Mouse (Mus musculus) T-cell, adult 2 months (primary cell): ENCODE data around the gene Mvp.

Experiments used
- DNase-seq: peaks from one replicate; pipeline ENCODE4 v3.0.0; 2022; ENCODE audit warnings: low spot score

Gene Mvp

DNA sequence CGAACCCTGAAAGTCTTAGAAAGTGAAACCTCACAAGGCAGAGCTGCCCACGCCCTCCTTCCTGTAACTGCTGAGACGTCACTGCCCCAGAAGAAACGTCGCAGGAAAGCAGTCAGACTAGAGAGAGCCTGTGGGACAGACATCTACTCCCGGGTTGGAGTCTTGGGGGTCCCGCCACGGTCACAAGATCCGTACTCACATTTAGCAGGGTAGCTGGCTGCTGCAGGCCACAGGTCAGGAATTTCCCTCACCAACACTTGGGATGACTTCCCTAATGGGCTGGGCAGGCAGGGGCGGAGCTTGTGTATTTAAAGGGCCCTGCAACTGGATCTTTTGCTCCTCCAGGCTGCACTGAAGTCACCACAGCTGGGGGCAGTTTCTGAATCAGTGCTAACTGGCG lies at the start of gene Mvp:
Gene Mvp, minus strand, starts transcription at position 302 of the 400 bp plus-strand sequence.
- peak; percentile 76 for DNase-seq

- peak; percentile 29 for DNase-seq
Observed at GRCm38 (mm10) chr7:127055026-127055585, 40.7 kb upstream of the Mvp start.

- DNase-seq = peak; percentile 76
Observed at GRCm38 (mm10) chr7:127041851-127042672, 27.6 kb upstream of the Mvp start, which contains the start of gene Kif22. Gene Kif22, minus strand, starts transcription at chr7:127042471.

- peak; percentile 49 for DNase-seq
Observed at GRCm38 (mm10) chr7:127031244-127031643, 16.8 kb upstream of the Mvp start.

GRCm38 (mm10) chr7:127030172-127030571 lies 15.8 kb upstream of the Mvp start:
- no peak for DNase-seq

DNA sequence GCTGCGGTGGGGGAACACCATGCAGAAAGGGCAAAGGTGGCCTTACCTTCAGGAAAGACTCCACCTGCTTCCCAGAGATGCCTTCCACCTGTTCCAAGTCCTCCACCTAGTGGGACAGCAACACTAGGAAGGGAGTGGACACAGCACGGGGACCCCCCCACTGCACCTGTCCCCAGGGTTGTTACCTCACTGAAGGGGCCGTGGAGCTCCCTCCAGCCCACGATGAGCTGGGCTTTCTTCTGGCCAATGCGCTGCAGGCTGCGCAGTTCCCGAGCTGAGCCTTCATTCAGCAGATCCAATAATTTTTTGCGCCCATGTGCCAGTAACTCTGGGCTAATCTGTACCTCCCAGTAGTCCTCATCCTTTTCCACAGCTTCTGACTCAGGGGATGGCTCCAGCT lies 13.5 kb upstream of the Mvp start:
- DNase-seq = no peak

DNA sequence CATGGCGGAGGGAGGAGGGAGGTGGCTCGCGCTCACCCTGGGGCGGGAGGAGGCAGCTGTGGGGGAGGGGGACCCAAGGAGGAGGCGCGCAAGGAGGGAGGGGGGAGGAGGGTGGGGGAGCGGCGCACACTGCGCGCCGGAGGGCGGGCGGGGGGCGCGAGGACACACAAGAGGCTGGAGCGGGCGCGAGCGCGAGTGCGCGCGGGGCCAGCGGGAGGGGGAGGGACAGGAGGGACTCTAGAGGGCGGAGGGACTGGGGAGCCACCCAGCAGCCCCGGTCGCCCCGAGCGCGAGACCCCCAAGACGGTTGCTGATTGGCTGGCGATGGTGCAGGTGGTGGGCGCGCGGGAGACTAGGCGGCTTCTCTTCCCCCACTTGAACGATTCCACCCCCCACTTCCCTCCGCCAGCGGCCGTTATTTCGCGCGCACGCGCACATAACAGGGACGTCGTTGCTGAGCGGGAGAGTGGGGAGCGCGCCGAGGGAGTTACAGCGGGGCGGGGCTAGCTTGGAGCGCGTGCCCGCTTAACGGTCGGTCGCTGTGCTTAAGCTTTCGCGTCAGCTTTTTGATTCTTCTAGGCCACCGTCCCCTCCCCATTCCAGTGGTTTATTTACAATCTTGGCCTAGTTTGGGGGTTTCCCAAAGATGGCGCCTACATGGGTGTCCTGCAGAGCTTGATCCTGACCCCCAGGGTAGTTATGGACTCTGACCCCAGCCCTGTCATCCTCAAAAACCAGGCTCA lies 12.7 kb upstream of the Mvp start, which contains the start of gene Maz:
Gene Maz, minus strand, starts transcription at position 54 of the 743 bp plus-strand sequence.
- DNase-seq = peak; percentile 99

DNA sequence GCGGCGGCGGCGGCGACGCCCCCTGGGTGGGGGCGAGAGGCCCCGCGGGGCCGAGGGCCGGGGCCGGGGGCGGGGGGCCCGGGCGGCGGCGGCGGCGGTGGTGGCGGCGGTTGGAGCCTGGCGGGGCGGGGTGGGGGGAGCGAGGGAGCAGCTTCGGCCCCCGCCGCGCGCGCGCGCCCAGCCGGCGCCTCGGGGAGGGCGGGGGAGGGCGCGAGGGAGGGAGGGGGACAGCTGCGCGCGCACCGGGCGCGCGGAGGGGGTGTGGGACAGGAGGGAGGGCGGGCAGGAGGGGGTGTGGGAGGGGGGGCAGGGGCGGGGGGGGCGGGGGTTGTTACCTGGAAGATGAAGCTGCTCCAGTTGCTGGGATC lies 12.2 kb upstream of the Mvp start:
- DNase-seq = no peak

- peak; percentile 54 for DNase-seq
Observed at GRCm38 (mm10) chr7:127026161-127026600, 11.8 kb upstream of the Mvp start.

DNA sequence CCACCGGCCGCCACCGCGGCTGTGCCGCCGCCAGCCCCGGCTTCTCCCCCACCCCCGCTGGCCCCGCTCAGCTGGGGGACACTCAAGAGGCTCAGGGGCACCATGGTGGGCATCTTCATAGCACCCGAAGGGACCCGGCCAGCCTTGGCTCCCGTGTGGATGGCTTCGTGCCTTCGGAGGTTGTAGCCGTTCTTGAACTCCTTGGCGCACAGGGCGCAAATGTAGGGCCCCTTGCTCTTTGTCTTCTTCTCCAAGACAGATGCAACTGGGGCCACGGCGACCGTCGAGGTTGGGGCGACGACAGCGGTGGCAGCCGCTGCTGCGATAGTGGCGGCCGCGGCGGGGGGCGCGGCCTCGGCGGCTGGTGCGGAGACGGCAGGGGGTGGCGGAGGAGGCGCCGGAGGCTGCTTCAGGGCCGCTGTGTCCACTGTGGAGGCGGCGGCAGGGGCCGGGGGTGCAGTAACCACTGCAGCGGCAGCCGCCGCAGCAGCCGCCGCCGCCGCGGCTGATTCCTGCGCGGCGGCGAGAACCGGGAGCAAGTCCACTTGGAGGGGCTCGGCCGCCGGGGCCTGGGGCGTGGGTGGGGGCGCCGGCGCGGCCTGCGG lies 11.2 kb upstream of the Mvp start:
- peak; percentile 49 for DNase-seq

- DNase-seq = peak; percentile 83
Observed at GRCm38 (mm10) chr7:127024755-127025555, 10.5 kb upstream of the Mvp start.

- DNase-seq = peak; percentile 68
Observed at GRCm38 (mm10) chr7:127023896-127024690, 9.7 kb upstream of the Mvp start.

DNA sequence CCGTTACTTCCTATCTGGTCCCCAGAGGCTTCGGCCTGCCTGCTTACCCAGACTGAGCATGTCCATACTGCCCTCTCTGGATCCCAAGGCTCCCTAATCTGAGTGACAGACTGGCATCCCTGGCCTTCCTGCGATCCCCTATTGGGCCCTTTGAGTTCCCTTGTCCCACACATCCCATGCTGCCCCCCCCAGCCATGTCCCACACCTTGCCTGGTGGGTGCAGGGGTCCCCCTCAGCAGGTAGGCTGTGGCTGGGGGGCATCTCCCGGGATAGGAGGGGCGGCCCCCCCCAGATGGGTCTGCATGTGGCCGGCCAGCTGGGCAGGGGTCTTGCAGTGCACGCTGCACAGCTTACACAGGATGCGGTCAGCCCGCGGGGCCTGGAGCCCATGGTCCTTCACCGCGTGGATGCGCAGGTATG lies 8.9 kb upstream of the Mvp start:
- DNase-seq = no peak

DNA sequence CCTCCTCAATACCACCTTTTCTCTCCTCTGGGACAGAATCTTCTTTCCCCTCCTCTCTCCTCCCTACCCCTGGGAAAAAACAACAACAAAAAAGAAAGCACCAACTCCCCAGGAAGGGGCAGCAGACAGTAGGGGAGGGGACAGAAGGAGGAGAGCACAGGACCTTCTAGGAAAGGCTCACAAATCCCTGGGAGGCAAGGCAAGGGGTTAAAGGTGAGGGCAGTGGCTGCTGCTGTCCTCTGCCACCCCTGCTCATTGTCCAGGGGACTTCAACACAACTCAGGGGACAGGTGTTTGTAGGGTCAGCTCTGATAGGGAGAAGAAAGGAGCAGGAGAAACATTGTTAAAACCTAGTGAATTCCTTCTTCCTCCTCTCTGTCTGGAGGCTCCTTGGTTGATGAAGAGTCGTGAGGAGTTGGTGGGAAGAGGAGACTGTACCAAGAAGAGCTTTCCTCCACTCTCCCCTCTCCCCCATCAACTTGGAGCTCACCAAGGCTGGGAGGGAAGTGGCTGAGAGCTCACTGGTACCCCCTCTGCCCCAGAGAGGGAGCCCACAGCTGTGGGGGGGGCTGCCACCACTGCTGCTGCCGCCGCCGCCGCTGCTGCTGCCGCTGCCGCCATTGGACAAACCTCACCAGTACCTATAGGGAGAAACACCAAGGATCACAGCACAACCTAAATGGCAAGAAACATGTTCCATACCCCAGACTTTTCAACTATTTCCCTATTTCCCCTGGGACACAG lies 8.3 kb upstream of the Mvp start:
- DNase-seq = no peak

DNA sequence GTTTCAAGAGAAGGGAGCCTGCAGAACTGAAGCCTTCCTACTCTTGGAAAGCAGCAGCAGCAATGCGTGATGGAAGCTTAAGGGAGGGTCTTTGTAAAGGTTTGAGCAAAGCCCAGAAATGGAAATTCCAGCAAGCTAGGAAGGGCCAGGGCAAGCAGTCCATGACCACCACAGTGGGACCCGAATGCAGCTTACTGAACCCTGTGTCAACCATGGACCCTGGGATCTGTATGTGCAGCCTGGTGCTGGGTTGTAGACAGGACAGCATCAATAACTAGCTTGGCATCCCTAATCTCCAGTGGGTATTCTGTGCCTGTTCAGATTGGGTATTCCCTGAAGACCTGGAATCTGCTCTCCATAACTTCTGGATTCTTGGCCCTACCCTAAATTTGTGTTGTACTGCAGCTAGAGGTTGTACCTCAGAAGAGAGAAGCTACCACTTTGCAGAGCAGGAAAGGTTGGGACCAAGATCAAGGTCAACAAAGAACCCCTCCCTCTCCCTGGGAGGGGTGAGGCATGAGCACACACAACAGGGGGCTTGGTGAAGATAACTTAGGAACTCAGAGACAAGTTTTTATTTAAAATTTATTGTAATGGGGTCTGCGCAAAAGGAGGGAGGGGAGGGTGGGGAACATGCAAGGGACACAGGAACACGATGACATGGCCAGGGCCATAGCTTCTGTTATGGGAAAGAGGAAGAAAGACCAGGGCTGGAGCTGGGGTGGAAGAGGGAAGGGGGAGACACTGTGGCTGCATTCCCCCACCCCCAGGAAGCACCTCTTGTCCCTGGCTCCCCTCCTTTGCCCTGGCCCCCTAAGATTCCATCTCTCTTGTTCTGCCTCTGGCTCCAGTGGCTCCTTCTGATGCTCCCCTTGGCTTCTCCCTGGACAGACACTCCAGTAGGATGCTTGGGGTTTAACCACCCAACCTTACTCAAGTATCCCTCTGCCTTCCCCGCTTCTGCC lies 7.4 kb upstream of the Mvp start:
- no peak for DNase-seq

DNA sequence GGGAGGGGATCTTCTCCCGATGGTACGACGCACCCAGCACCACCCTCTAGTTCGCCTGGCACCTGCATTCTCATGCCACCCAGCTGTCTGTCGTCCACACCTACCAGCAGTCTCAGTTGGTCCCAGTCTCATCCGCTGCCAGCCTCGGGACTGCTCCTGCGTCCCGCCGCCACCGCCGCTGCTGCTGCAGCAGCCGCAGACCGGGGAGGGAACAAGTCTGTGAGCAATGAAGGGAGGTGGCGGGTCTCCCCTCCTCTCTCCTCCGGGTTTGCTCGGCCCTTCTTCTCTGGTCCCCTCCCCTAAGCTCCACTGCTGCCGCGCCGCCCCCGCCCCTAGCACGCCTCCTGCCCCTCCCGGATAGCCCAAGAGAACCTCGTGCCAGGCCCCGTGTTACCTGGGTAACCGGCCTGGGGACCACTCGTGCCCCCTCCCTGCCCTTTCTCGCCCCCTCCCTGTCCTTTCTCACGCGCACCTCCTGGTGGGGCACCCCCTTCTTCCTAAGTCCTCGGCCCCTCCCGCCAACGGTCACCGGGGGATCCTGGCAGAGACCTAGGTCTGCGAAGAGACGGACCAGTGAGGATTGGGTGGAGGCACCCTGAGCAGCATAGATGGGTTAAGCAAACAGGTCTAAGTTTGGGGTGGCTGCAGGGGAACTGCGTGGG lies 6.6 kb upstream of the Mvp start, which contains the start of the genes Gm42742 and Prrt2:
Gene Gm42742, minus strand, starts transcription at position 197 of the 662 bp plus-strand sequence.
Gene Prrt2, minus strand, starts transcription at position 311 of the 662 bp plus-strand sequence.
- peak; percentile 52 for DNase-seq

GRCm38 (mm10) chr7:127020491-127020890 lies 6.1 kb upstream of the Mvp start:
- no peak for DNase-seq

DNA sequence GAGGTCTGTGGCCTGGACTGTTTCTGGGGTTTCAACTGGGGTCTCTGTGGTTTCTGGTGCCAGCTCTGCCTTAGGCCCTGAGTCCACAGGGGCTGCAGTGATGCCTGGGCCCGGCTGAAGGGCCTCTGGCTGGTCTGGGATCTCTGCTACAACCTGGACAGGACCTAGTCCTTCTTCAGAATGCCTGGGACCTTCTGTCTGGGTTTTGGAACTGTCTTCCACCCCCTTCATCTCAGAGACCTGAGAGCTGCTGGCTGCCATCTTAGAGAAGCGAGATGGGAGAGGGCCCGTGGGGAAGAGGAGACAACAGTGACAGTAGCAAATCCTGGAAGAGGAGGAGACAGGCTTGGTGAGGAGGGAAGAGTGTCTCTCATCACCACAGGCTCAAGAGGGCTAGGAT lies 5.6 kb upstream of the Mvp start:
- DNase-seq = no peak
